Mouse (Mus musculus) retina, embryonic 14.5 days (tissue): ENCODE data around the gene Olfr807.

ENCODE experiments used
- DNase-seq: peaks from one replicate; pipeline ENCODE4 v3.0.0-alpha.2; 2015; ENCODE audit warnings: low spot score

Olfr807 gene

GRCm38 (mm10) chr10:129757693-129758092 lies at the start of gene Olfr807:
Gene Olfr807, minus strand, starts transcription at chr10:129757793.
- no peak for DNase-seq

- DNase-seq = no peak
These were observed 46.7 kb upstream of the Olfr807 start, which contains the start of gene Olfr811 for GRCm38 (mm10) chr10:129804296-129804695. Gene Olfr811, minus strand, starts transcription at chr10:129804396.

GRCm38 (mm10) chr10:129794817-129795216 lies 37.2 kb upstream of the Olfr807 start, which contains the start of gene Olfr810:
Gene Olfr810, minus strand, starts transcription at chr10:129794917.
- no peak for DNase-seq

- DNase-seq = no peak
These were observed 20.5 kb upstream of the Olfr807 start for GRCm38 (mm10) chr10:129778123-129778522.

GRCm38 (mm10) chr10:129774338-129774737 lies 16.7 kb upstream of the Olfr807 start, which contains the start of gene Olfr809:
Gene Olfr809, plus strand, starts transcription at chr10:129774638.
- DNase-seq = no peak

- DNase-seq = no peak
These were observed 7.6 kb upstream of the Olfr807 start, which contains the start of gene Olfr808 for GRCm38 (mm10) chr10:129765182-129765581. Gene Olfr808, plus strand, starts transcription at chr10:129765482.

- no peak for DNase-seq
These were observed 15.8 kb downstream of the Olfr807 start, which contains the start of gene Olfr806 for GRCm38 (mm10) chr10:129741821-129742220. Gene Olfr806, minus strand, starts transcription at chr10:129741921.

GRCm38 (mm10) chr10:129729275-129729674 lies 28.3 kb downstream of the Olfr807 start, which contains the start of gene Olfr805:
Gene Olfr805, minus strand, starts transcription at chr10:129729375.
- DNase-seq = no peak
